Mouse (Mus musculus): Measurements from ENCODE around the gene Srrm1. TPM values are rescaled to one million over a fixed set of nuclear protein-coding genes. Genes with fewer than 3 reads are reported as not detected.
A peak's percentile ranks its signal among the peaks of the same experiment; 100 is the strongest.

Srrm1 gene
- total and polyA plus RNA-seq, 3 experiments = 98.8 to 612 (median 565) TPM

DNA sequence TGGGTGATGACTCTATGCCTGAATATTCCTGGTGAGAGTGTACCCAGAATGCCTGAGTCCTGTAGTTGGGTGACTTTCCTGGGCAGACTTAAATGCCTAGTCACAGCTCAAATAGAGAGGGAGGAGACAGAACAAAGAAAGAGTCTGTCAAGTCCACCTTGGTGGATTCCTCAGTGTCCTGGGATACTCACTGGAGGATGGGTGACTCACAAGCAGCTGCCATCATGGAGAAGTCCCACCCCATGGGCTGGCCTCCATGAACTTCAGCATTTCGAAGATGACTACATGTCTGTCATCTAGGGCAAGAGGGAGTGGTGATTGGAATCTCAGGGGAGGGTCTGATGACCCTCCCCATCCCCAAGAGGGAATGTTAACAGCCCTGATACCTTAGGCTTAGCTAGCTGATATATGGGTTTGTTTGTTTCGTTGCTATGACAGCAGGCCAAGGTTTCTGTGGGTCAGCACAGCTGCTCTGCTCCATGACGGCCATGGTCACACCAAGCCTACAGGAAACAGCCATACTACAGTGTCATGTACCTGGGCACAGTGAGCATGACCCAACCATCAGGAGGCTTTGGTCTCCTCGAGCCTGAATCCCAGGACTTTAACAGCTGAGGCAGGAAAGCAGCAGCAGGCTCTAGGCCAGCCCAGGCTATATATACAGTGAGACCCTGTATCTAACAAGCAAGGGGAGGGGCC, 76.3 kb downstream of the Srrm1 start:
- H3K36me3 ChIP-seq (replicated peaks) = no peaks in the 10 kb centered on the region
- no peak for ATAC-seq (ENCODE audit: extremely low read depth, insufficient number of reproducible peaks, low FRiP score, poor library complexity, severe bottlenecking)
- H3K9me3 ChIP-seq (replicated peaks) = no peaks in the 10 kb centered on the region
- peaks cover 36% of the 10 kb centered on the region for H3K4me1 ChIP-seq (ENCODE audit: insufficient read depth, low read depth, low read length)
- TF ChIP-seq CTCF (IDR thresholded peaks at IDR 0.05; ENCODE audit: low read depth, low read length) = no peak
- no peak for TF ChIP-seq GATA2 (IDR thresholded peaks at IDR 0.05; ENCODE audit: borderline replicate concordance, low read depth, low read length)
- no peak for TF ChIP-seq TAL1 (conservative IDR thresholded peaks at IDR 0.05; ENCODE audit: low read depth, low read length)
- no peak for TF ChIP-seq POLR2AphosphoS5 (IDR thresholded peaks at IDR 0.05; ENCODE audit: insufficient replicate concordance, low read depth, low read length)
- no peak for TF ChIP-seq GATA1 (IDR thresholded peaks at IDR 0.05; ENCODE audit: borderline replicate concordance, low read length)
- no peak for DNase-seq (ENCODE audit: low spot score)
- H3K4me3 ChIP-seq (ENCODE audit: low read depth, low read length) = no peak overlapping the region
- H3K27me3 ChIP-seq (ENCODE audit: insufficient read depth, low read length) = 0 out of 2 replicates have a peak, but pooled peaks cover 3% of the 10 kb centered on the region

DNA sequence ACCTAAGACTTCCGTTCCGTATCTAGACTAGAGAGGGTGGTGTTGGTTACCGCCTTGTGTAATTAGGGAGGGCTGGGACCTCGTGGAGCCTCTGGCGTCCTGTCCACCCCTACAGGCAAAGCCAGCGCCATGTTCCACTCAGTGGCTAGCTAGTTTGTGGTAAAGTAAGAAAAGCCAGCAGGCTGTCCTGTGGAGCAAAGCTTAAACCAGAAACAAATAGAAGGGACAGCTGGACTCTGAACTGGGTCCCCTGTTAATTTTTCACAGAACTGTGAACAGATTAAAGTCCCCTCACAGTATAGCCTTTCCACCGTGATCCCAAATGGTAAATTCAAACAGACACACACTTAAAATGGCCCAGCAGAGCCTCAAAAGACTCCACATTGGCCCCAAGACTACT, 78.4 kb downstream of the Srrm1 start:
- ATAC-seq (ENCODE audit: extremely low read depth, insufficient number of reproducible peaks, low FRiP score, poor library complexity, severe bottlenecking) (no peak), DNase-seq (ENCODE audit: low spot score) (no peak)
- peaks cover 45% of the 10 kb centered on the region for H3K4me1 ChIP-seq (ENCODE audit: insufficient read depth, low read depth, low read length)
- 0 out of 2 replicates have a peak, but pooled peaks cover 3% of the 10 kb centered on the region for H3K27me3 ChIP-seq (ENCODE audit: insufficient read depth, low read length)
- TF ChIP-seq CTCF (IDR thresholded peaks at IDR 0.05; ENCODE audit: low read depth, low read length) (no peak), GATA2 (IDR thresholded peaks at IDR 0.05; ENCODE audit: borderline replicate concordance, low read depth, low read length) (no peak), TAL1 (conservative IDR thresholded peaks at IDR 0.05; ENCODE audit: low read depth, low read length) (no peak), GATA1 (IDR thresholded peaks at IDR 0.05; ENCODE audit: borderline replicate concordance, low read length) (no peak), POLR2AphosphoS5 (IDR thresholded peaks at IDR 0.05; ENCODE audit: insufficient replicate concordance, low read depth, low read length) (no peak)
- no peak overlapping the region for H3K4me3 ChIP-seq (ENCODE audit: low read depth, low read length)
- H3K36me3 ChIP-seq (replicated peaks) = peaks cover 11% of the 10 kb centered on the region
- no peaks in the 10 kb centered on the region for H3K9me3 ChIP-seq (replicated peaks)

DNA sequence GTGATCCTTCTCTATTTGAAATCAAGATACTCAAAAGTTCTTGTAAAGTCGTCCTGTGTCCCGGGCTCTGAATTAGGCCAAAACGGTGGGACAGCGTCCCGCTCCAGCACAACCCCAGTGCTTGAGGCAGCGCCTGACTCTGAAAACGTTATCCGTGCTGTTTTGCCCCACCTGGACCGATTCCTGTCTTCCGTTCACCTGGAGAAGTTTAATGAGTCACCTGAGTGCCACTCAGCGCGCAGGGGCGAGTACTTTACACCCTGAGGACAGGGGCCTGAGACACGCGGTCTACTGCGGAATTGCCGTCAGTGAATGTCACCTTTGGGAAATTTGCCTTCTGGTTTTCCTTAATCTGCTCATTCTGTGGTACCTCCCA, 79.8 kb downstream of the Srrm1 start:
- H3K9me3 ChIP-seq (replicated peaks) = no peaks in the 10 kb centered on the region
- TF ChIP-seq GATA1 (IDR thresholded peaks at IDR 0.05; ENCODE audit: borderline replicate concordance, low read length) (no peak), POLR2AphosphoS5 (IDR thresholded peaks at IDR 0.05; ENCODE audit: insufficient replicate concordance, low read depth, low read length) (no peak), GATA2 (IDR thresholded peaks at IDR 0.05; ENCODE audit: borderline replicate concordance, low read depth, low read length) (no peak)
- DNase-seq (ENCODE audit: low spot score) (no peak), ATAC-seq (ENCODE audit: extremely low read depth, insufficient number of reproducible peaks, low FRiP score, poor library complexity, severe bottlenecking) (no peak)
- H3K36me3 ChIP-seq (replicated peaks) = peaks cover 22% of the 10 kb centered on the region
- peak overlapping the region; percentile 93 for H3K4me3 ChIP-seq (ENCODE audit: low read depth, low read length)
- H3K4me1 ChIP-seq (ENCODE audit: insufficient read depth, low read depth, low read length) = peaks cover 59% of the 10 kb centered on the region
- H3K27me3 ChIP-seq (ENCODE audit: insufficient read depth, low read length) = 0 out of 2 replicates have a peak, but pooled peaks cover 3% of the 10 kb centered on the region

DNA sequence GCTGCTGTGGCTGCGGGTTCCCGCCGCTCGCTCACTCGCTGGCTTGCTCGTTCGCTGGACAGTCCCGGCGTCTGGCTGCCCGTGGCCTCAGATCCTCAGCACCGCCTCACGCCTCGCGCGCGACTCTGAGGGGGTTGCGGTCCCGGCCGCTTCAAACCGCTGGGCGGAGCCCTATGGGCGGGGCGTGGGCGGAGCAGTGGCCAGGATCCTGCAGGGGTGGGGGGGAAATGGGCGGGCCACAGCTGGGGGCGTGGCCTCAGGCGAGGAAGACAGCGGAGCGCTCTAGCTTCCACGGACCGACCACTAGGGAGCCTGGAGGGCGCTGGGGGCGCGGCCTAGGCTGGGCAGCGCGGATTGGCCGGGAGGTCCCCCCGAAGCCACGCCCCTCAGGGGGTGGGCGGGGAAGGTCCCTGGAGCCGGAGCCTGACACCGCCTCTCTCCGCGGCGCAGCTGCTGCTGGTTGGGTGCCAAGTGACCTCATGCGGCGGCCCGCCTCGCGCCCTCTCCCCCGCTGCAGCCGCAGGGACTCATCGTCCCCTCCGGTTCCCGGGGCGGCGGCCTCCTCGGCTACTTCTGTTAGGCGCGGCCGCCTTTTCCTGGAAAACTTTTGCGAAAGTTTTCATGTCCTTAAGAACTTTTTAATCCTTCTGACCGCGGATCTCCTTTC, 80.3 kb downstream of the Srrm1 start, which contains the start of gene Clic4:
Clic4 (minus strand) TSS at position 175 of the 667 bp plus-strand sequence.
- DNase-seq (ENCODE audit: low spot score) (peak; percentile 99), ATAC-seq (ENCODE audit: extremely low read depth, insufficient number of reproducible peaks, low FRiP score, poor library complexity, severe bottlenecking) (peak; percentile 89)
- H3K4me3 ChIP-seq (ENCODE audit: low read depth, low read length) = peak within 1 kb of the TSS; percentile 93
- no peaks in the 10 kb centered on the region for H3K9me3 ChIP-seq (replicated peaks)
- peaks cover 28% of the 10 kb centered on the region for H3K36me3 ChIP-seq (replicated peaks)
- H3K27me3 ChIP-seq (ENCODE audit: insufficient read depth, low read length) = 0 out of 2 replicates have a peak, but pooled peaks cover 3% of the 10 kb centered on the region
- TF ChIP-seq CTCF (IDR thresholded peaks at IDR 0.05; ENCODE audit: low read depth, low read length) (no peak), GATA1 (IDR thresholded peaks at IDR 0.05; ENCODE audit: borderline replicate concordance, low read length) (no peak), POLR2AphosphoS5 (IDR thresholded peaks at IDR 0.05; ENCODE audit: insufficient replicate concordance, low read depth, low read length) (no peak), TAL1 (conservative IDR thresholded peaks at IDR 0.05; ENCODE audit: low read depth, low read length) (no peak), GATA2 (IDR thresholded peaks at IDR 0.05; ENCODE audit: borderline replicate concordance, low read depth, low read length) (no peak)
- H3K4me1 ChIP-seq (ENCODE audit: insufficient read depth, low read depth, low read length) = peaks cover 61% of the 10 kb centered on the region

DNA sequence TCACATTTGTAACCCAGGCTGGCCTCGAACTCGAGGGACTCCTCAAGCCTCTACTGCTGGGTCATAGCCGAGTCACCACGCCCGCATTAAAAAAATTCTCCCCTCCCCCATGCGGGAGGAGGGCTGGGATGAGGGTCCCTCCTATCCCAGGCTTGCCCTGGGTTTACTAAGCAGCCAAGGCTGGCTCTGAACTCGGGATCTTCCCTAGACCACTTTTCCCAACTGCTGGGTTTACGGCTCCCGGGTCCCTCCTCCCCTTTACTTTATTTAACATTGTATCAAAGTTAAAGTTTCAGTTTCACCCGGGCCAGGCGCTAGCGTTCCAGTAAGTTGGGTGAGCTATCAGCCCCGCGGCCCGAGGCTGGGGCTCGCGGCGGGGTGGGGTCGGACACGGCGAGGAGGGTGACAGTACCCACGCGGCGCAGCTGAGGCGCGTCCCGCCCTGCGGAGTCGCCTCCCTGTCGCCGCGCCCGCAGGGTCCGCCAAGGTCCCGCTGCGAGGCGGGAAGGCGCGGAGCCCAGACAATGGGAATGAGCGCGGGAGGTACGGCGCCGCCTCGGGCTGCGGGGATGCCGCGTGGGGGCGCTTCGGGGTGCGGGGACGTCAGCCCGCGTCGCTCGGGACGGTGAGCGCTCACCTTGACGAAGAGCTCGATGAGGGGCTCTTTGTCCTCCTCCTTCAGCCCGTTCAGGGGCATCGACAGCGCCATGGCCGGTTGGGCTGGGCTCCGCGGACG, 81.1 kb downstream of the Srrm1 start:
- ATAC-seq (ENCODE audit: extremely low read depth, insufficient number of reproducible peaks, low FRiP score, poor library complexity, severe bottlenecking) (no peak), DNase-seq (ENCODE audit: low spot score) (peak; percentile 48)
- Histone ChIP-seq H3K4me3 (ENCODE audit: low read depth, low read length) (peak overlapping the region; percentile 93), H3K9me3 (replicated peaks) (no peaks in the 10 kb centered on the region), H3K4me1 (ENCODE audit: insufficient read depth, low read depth, low read length) (peaks cover 62% of the 10 kb centered on the region), H3K27me3 (ENCODE audit: insufficient read depth, low read length) (no peaks in the 10 kb centered on the region), H3K36me3 (replicated peaks) (peaks cover 35% of the 10 kb centered on the region)
- no peak for TF ChIP-seq TAL1 (conservative IDR thresholded peaks at IDR 0.05; ENCODE audit: low read depth, low read length)
- no peak for TF ChIP-seq CTCF (IDR thresholded peaks at IDR 0.05; ENCODE audit: low read depth, low read length)

DNA sequence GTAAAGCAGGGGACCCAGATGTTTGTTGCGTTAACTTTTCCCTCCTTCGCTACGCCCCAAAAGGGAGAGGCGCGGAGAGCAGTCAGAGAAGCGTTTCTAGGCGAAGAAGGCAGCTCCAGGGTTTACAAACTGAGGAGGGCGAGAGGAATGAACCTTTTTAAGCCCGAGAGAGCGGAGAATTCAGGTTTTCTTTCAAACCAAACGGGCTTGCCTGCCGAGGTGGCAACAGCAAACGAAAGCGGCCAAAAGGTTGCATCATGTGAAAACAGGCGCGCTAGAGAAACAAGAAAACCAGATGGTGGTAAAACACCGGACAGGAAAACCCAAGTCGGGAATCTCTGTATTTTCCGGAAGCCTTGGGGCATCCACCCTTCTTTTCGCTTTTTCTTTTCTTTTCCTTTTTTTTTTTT, 81.7 kb downstream of the Srrm1 start:
- H3K36me3 ChIP-seq (replicated peaks) = peaks cover 38% of the 10 kb centered on the region
- DNase-seq (ENCODE audit: low spot score) = no peak
- H3K27me3 ChIP-seq (ENCODE audit: insufficient read depth, low read length) = no peaks in the 10 kb centered on the region
- TF ChIP-seq TAL1 (conservative IDR thresholded peaks at IDR 0.05; ENCODE audit: low read depth, low read length) (no peak), GATA2 (IDR thresholded peaks at IDR 0.05; ENCODE audit: borderline replicate concordance, low read depth, low read length) (no peak), GATA1 (IDR thresholded peaks at IDR 0.05; ENCODE audit: borderline replicate concordance, low read length) (no peak), CTCF (IDR thresholded peaks at IDR 0.05; ENCODE audit: low read depth, low read length) (no peak), POLR2AphosphoS5 (IDR thresholded peaks at IDR 0.05; ENCODE audit: insufficient replicate concordance, low read depth, low read length) (no peak)
- peak overlapping the region; percentile 93 for H3K4me3 ChIP-seq (ENCODE audit: low read depth, low read length)
- ATAC-seq (ENCODE audit: extremely low read depth, insufficient number of reproducible peaks, low FRiP score, poor library complexity, severe bottlenecking) = no peak
- no peaks in the 10 kb centered on the region for H3K9me3 ChIP-seq (replicated peaks)
- peaks cover 64% of the 10 kb centered on the region for H3K4me1 ChIP-seq (ENCODE audit: insufficient read depth, low read depth, low read length)

Other genes starting within 250 kb of the Srrm1 start
- not detected in 2 replicates for gene Runx3, start 232.7 kb downstream of the Srrm1 start, total RNA-seq (2014; fragmentation: Nextera tagmentation)
- gene Runx3, start 232.7 kb downstream of the Srrm1 start, total RNA-seq (2017) = 0.06 and 0.55 TPM in 2 replicates
- gene Runx3, start 232.7 kb downstream of the Srrm1 start, polyA plus RNA-seq (2012) = 0.05 and 0.06 TPM in 2 replicates
- gene Clic4, start 80.5 kb downstream of the Srrm1 start, total RNA-seq (2014; fragmentation: Nextera tagmentation) = 172 and 176 TPM in 2 replicates
- 115 and 125 TPM in 2 replicates for gene Clic4, start 80.5 kb downstream of the Srrm1 start, total RNA-seq (2017)
- 37.3 and 38.1 TPM in 2 replicates for gene Clic4, start 80.5 kb downstream of the Srrm1 start, polyA plus RNA-seq (2012)
- gene Ncmap, start 44.9 kb upstream of the Srrm1 start, total RNA-seq (2014; fragmentation: Nextera tagmentation) = not detected in 2 replicates
- gene Ncmap, start 44.9 kb upstream of the Srrm1 start, total RNA-seq (2017) = not detected in 2 replicates
- 0.43 TPM in 1 of 2 replicates, not detected in the other for gene Ncmap, start 44.9 kb upstream of the Srrm1 start, polyA plus RNA-seq (2012)
- gene Rcan3, start 80.5 kb upstream of the Srrm1 start, total RNA-seq (2014; fragmentation: Nextera tagmentation) = 10.6 and 13.2 TPM in 2 replicates
- gene Rcan3, start 80.5 kb upstream of the Srrm1 start, total RNA-seq (2017) = 7.8 and 8.6 TPM in 2 replicates
- 20.1 and 26.2 TPM in 2 replicates for gene Rcan3, start 80.5 kb upstream of the Srrm1 start, polyA plus RNA-seq (2012)
- gene Stpg1, start 141.5 kb upstream of the Srrm1 start, total RNA-seq (2014; fragmentation: Nextera tagmentation) = not detected in 2 replicates
- 0.44 TPM in 1 of 2 replicates, not detected in the other for gene Stpg1, start 141.5 kb upstream of the Srrm1 start, total RNA-seq (2017)
- gene Stpg1, start 141.5 kb upstream of the Srrm1 start, polyA plus RNA-seq (2012) = not detected in 2 replicates
- 12.1 and 13.9 TPM in 2 replicates for gene Nipal3, start 141.7 kb upstream of the Srrm1 start, total RNA-seq (2014; fragmentation: Nextera tagmentation)
- gene Nipal3, start 141.7 kb upstream of the Srrm1 start, total RNA-seq (2017) = 9.8 and 15.1 TPM in 2 replicates
- gene Nipal3, start 141.7 kb upstream of the Srrm1 start, polyA plus RNA-seq (2012) = 13.7 and 27.7 TPM in 2 replicates
- not detected in 2 replicates for gene Grhl3, start 220.3 kb upstream of the Srrm1 start, total RNA-seq (2014; fragmentation: Nextera tagmentation)
- 0.06 TPM in 1 of 2 replicates, not detected in the other for gene Grhl3, start 220.3 kb upstream of the Srrm1 start, total RNA-seq (2017)
- not detected in 2 replicates for gene Grhl3, start 220.3 kb upstream of the Srrm1 start, polyA plus RNA-seq (2012)